Mouse (Mus musculus) stomach, postnatal 0 days (tissue): ENCODE data around the gene Zbtb5.

Experiments used
- CTCF ChIP-seq: IDR thresholded peaks from 2 replicates; pipeline ENCODE4 v1.5.1; 2016; ENCODE audit warnings: antibody characterized with exemption, low read depth, mild to moderate bottlenecking, moderate library complexity
- EP300 ChIP-seq: optimal IDR thresholded peaks from 2 replicates; pipeline ENCODE3; 2016; ENCODE audit warnings: antibody characterized with exemption

- TF ChIP-seq CTCF (no peak; the same call in 1 of the 2 replicates), EP300 (no peak)
These were observed 35.1 kb downstream of the Zbtb5 start for GRCm38 (mm10) chr4:44976921-44977710.
